Mouse (Mus musculus): ENCODE data around the gene Mpig6b. TPM values are rescaled to one million over a fixed set of nuclear protein-coding genes. Genes with fewer than 3 reads are reported as not detected.

Gene Mpig6b
- polyA plus RNA-seq, 1 experiment = not detected

- peak overlapping the region; percentile 21; the same call in 1 of the 2 replicates for H3K4me3 ChIP-seq (ENCODE audit: insufficient read depth, low read length)
Measured at GRCm38 (mm10) chr17:35077285-35077684, 11.3 kb upstream of the Mpig6b start.

GRCm38 (mm10) chr17:35076507-35077176, 10.7 kb upstream of the Mpig6b start, which contains the start of gene Ly6g6e:
Gene Ly6g6e (plus strand): TSS chr17:35076902.
- Histone ChIP-seq H3K4me1 (ENCODE audit: control insufficient read depth, insufficient read depth, low read length) (no peaks in the 10 kb centered on the region), H3K4me3 (ENCODE audit: insufficient read depth, low read length) (peak within 1 kb of the TSS; percentile 21), H3K27ac (ENCODE audit: insufficient read depth, low read length) (no peak within 1 kb of the TSS)
- TF ChIP-seq CTCF (IDR thresholded peaks at IDR 0.05; ENCODE audit: extremely low read depth, insufficient read depth, low read length) = no peak
- TF ChIP-seq POLR2A (IDR thresholded peaks at IDR 0.05; ENCODE audit: extremely low read depth, insufficient read depth, low read length) = no peak

More at GRCm38 (mm10) chr17:35077285-35077684, 11.3 kb upstream of the Mpig6b start:
- no peak for TF ChIP-seq POLR2A (IDR thresholded peaks at IDR 0.05; ENCODE audit: extremely low read depth, insufficient read depth, low read length)
- TF ChIP-seq CTCF (IDR thresholded peaks at IDR 0.05; ENCODE audit: extremely low read depth, insufficient read depth, low read length) = no peak
- H3K4me1 ChIP-seq (ENCODE audit: control insufficient read depth, insufficient read depth, low read length) = no peaks in the 10 kb centered on the region
- H3K27ac ChIP-seq (ENCODE audit: insufficient read depth, low read length) = no peak overlapping the region

GRCm38 (mm10) chr17:35074097-35074496, 8.1 kb upstream of the Mpig6b start:
- no peak overlapping the region for H3K4me3 ChIP-seq (ENCODE audit: insufficient read depth, low read length)
- no peak for TF ChIP-seq POLR2A (IDR thresholded peaks at IDR 0.05; ENCODE audit: extremely low read depth, insufficient read depth, low read length)
- no peak for TF ChIP-seq CTCF (IDR thresholded peaks at IDR 0.05; ENCODE audit: extremely low read depth, insufficient read depth, low read length)
- H3K27ac ChIP-seq (ENCODE audit: insufficient read depth, low read length) = no peak overlapping the region
- H3K4me1 ChIP-seq (ENCODE audit: control insufficient read depth, insufficient read depth, low read length) = no peaks in the 10 kb centered on the region

- Histone ChIP-seq H3K4me1 (ENCODE audit: control insufficient read depth, insufficient read depth, low read length) (no peaks in the 10 kb centered on the region), H3K27ac (ENCODE audit: insufficient read depth, low read length) (no peak overlapping the region), H3K4me3 (ENCODE audit: insufficient read depth, low read length) (no peak overlapping the region)
- TF ChIP-seq CTCF (IDR thresholded peaks at IDR 0.05; ENCODE audit: extremely low read depth, insufficient read depth, low read length) (no peak), POLR2A (IDR thresholded peaks at IDR 0.05; ENCODE audit: extremely low read depth, insufficient read depth, low read length) (no peak)
Measured at GRCm38 (mm10) chr17:35071454-35071853, 5.5 kb upstream of the Mpig6b start.

GRCm38 (mm10) chr17:35070556-35071229, 4.7 kb upstream of the Mpig6b start:
- H3K4me1 ChIP-seq (ENCODE audit: control insufficient read depth, insufficient read depth, low read length) = no peaks in the 10 kb centered on the region
- TF ChIP-seq POLR2A (IDR thresholded peaks at IDR 0.05; ENCODE audit: extremely low read depth, insufficient read depth, low read length) (no peak), CTCF (IDR thresholded peaks at IDR 0.05; ENCODE audit: extremely low read depth, insufficient read depth, low read length) (0 out of 2 replicates have a peak, but pooled peaks have one; percentile 10)

GRCm38 (mm10) chr17:35068213-35068914, 2.4 kb upstream of the Mpig6b start:
- TF ChIP-seq POLR2A (IDR thresholded peaks at IDR 0.05; ENCODE audit: extremely low read depth, insufficient read depth, low read length) (no peak), CTCF (IDR thresholded peaks at IDR 0.05; ENCODE audit: extremely low read depth, insufficient read depth, low read length) (no peak)
- Histone ChIP-seq H3K4me1 (ENCODE audit: control insufficient read depth, insufficient read depth, low read length) (no peaks in the 10 kb centered on the region), H3K27ac (ENCODE audit: insufficient read depth, low read length) (no peak overlapping the region), H3K4me3 (ENCODE audit: insufficient read depth, low read length) (no peak overlapping the region)

More at GRCm38 (mm10) chr17:35070556-35071229, 4.7 kb upstream of the Mpig6b start:
- Histone ChIP-seq H3K27ac (ENCODE audit: insufficient read depth, low read length) (no peak overlapping the region), H3K4me3 (ENCODE audit: insufficient read depth, low read length) (no peak overlapping the region)

GRCm38 (mm10) chr17:35064951-35065947, 735 bp downstream of the Mpig6b start, which contains the start of gene Ly6g6c:
Gene Ly6g6c (plus strand): TSS chr17:35065388.
- Histone ChIP-seq H3K27ac (ENCODE audit: insufficient read depth, low read length) (no peak within 1 kb of the TSS), H3K4me1 (ENCODE audit: control insufficient read depth, insufficient read depth, low read length) (no peaks in the 10 kb centered on the region), H3K4me3 (ENCODE audit: insufficient read depth, low read length) (no peak within 1 kb of the TSS)
- TF ChIP-seq POLR2A (IDR thresholded peaks at IDR 0.05; ENCODE audit: extremely low read depth, insufficient read depth, low read length) = no peak
- TF ChIP-seq CTCF (IDR thresholded peaks at IDR 0.05; ENCODE audit: extremely low read depth, insufficient read depth, low read length) = no peak

- Histone ChIP-seq H3K4me1 (ENCODE audit: control insufficient read depth, insufficient read depth, low read length) (no peaks in the 10 kb centered on the region), H3K27ac (ENCODE audit: insufficient read depth, low read length) (no peak overlapping the region), H3K4me3 (ENCODE audit: insufficient read depth, low read length) (no peak overlapping the region)
- TF ChIP-seq POLR2A (IDR thresholded peaks at IDR 0.05; ENCODE audit: extremely low read depth, insufficient read depth, low read length) = no peak
- no peak for TF ChIP-seq CTCF (IDR thresholded peaks at IDR 0.05; ENCODE audit: extremely low read depth, insufficient read depth, low read length)
Measured at GRCm38 (mm10) chr17:35064378-35064877, 1.6 kb downstream of the Mpig6b start.

Measured in cortical plate, adult 2 months (tissue).